Mouse (Mus musculus): Measurements from ENCODE around the gene Gm20547. TPM values are rescaled to one million over a fixed set of nuclear protein-coding genes. Genes with fewer than 3 reads are reported as not detected.
A peak's percentile ranks its signal among the peaks of the same experiment; 100 is the strongest.

The Gm20547 gene
- total and polyA plus RNA-seq, 3 experiments, result 0.03 TPM; not detected in 2

GRCm38 (mm10) chr17:34913930-34914665 lies 32.3 kb upstream of the Gm20547 start, which contains the start of gene Slc44a4:
TSS of gene Slc44a4 (plus strand) at chr17:34914466.
- Histone ChIP-seq H3K27ac (ENCODE audit: control insufficient read depth, low read depth, low read length) (no peak within 1 kb of the TSS), H3K27me3 (ENCODE audit: control insufficient read depth in 1 of 2, insufficient read depth in 2 of 2, low read length in 2 of 2) (no peaks in the 10 kb centered on the region), H3K9me3 (replicated peaks; ENCODE audit: insufficient read depth, low read length) (no peaks in the 10 kb centered on the region), H3K79me2 (ENCODE audit: control insufficient read depth, insufficient read depth, low read length, poor library complexity) (no peaks in the 10 kb centered on the region), H3K9ac (ENCODE audit: control insufficient read depth, low read depth, low read length, poor library complexity, severe bottlenecking) (no peak within 1 kb of the TSS), H3K4me1 (ENCODE audit: control insufficient read depth in 1 of 2, insufficient read depth in 2 of 2, low read length in 2 of 2) (peaks cover 0 to 14% of the 10 kb centered on the region in 2 experiments; a peak in 2 of 4 replicates), H3K36me3 (ENCODE audit: control insufficient read depth in 1 of 2, insufficient read depth in 2 of 2, low read length in 2 of 2) (peaks cover 0 to 1% of the 10 kb centered on the region in 2 experiments; a peak in 2 of 4 replicates), H3K4me3 (ENCODE audit: control insufficient read depth in 1 of 2, insufficient read depth in 1 of 2, low read depth in 2 of 2, low read length in 2 of 2) (no peak within 1 kb of the TSS)
- no peak for DNase-seq (ENCODE audit: low read depth, low spot score)
- TF ChIP-seq MEF2A (IDR thresholded peaks at IDR 0.05; ENCODE audit: extremely low read depth, insufficient replicate concordance, low read depth, low read length, poor library complexity, severe bottlenecking) (no peak), POLR2A (IDR thresholded peaks at IDR 0.05; ENCODE audit: control insufficient read depth in 1 of 2, insufficient read depth in 1 of 2, low read depth in 1 of 2, low read length in 2 of 2, poor library complexity in 1 of 2) (0 out of 4 replicates have a peak, but pooled peaks of 1 of the 2 experiments have one; percentile 13)

GRCm38 (mm10) chr17:34911945-34912351 lies 30.1 kb upstream of the Gm20547 start:
- H3K27me3 ChIP-seq (ENCODE audit: control insufficient read depth in 1 of 2, insufficient read depth in 2 of 2, low read length in 2 of 2), result no peaks in the 10 kb centered on the region
- no peaks in the 10 kb centered on the region for H3K4me1 ChIP-seq (ENCODE audit: control insufficient read depth in 1 of 2, insufficient read depth in 2 of 2, low read length in 2 of 2)
- peak; percentile 73 for DNase-seq (ENCODE audit: low read depth, low spot score)
- H3K9me3 ChIP-seq (replicated peaks; ENCODE audit: insufficient read depth, low read length), result no peaks in the 10 kb centered on the region
- peaks cover 0 to 4% of the 10 kb centered on the region in 2 experiments; a peak in 2 of 4 replicates for H3K36me3 ChIP-seq (ENCODE audit: control insufficient read depth in 1 of 2, insufficient read depth in 2 of 2, low read length in 2 of 2)
- H3K9ac ChIP-seq (ENCODE audit: control insufficient read depth, low read depth, low read length, poor library complexity, severe bottlenecking), result no peak overlapping the region
- TF ChIP-seq GATA1 (IDR thresholded peaks at IDR 0.05; ENCODE audit: low read depth, low read length) (no peak), TAL1 (IDR thresholded peaks at IDR 0.05; ENCODE audit: low read length) (no peak), RAD21 (IDR thresholded peaks at IDR 0.05; ENCODE audit: low read depth, low read length) (peak; percentile 59), BHLHE40 (IDR thresholded peaks at IDR 0.05; ENCODE audit: borderline replicate concordance, low read depth, low read length) (no peak), SMC3 (IDR thresholded peaks at IDR 0.05; ENCODE audit: low read depth, low read length) (peak; percentile 52), JUND (IDR thresholded peaks at IDR 0.05; ENCODE audit: low read depth, low read length) (no peak), KAT2A (conservative IDR thresholded peaks at IDR 0.05; ENCODE audit: low read depth, low read length) (no peak), ZC3H11A (IDR thresholded peaks at IDR 0.05; ENCODE audit: low read depth, low read length) (peak; percentile 47; the same call in 1 of the 2 replicates), MYC (IDR thresholded peaks at IDR 0.05; ENCODE audit: low read depth, low read length) (no peak), GABPA (IDR thresholded peaks at IDR 0.05; ENCODE audit: low read depth, low read length) (no peak), USF1 (IDR thresholded peaks at IDR 0.05; ENCODE audit: low read depth, low read length) (no peak), TCF12 (IDR thresholded peaks at IDR 0.05; ENCODE audit: low read depth, low read length) (no peak), MAZ (IDR thresholded peaks at IDR 0.05; ENCODE audit: low read depth, low read length) (no peak), POLR2AphosphoS5 (IDR thresholded peaks at IDR 0.05; ENCODE audit: borderline replicate concordance, low read depth, low read length) (no peak), CTCF (IDR thresholded peaks at IDR 0.05 in 2 of 3, conservative IDR thresholded peaks at IDR 0.05 in 1 of 3; ENCODE audit: control insufficient read depth in 1 of 3, insufficient read depth in 1 of 3, low read depth in 2 of 3, low read length in 3 of 3, poor library complexity in 1 of 3, severe bottlenecking in 1 of 3) (peak; percentile 85 to 98 (median 87))
- H3K4me3 ChIP-seq (ENCODE audit: control insufficient read depth in 1 of 2, insufficient read depth in 1 of 2, low read depth in 2 of 2, low read length in 2 of 2), result no peak overlapping the region
- H3K27ac ChIP-seq (ENCODE audit: control insufficient read depth, low read depth, low read length), result no peak overlapping the region
- H3K79me2 ChIP-seq (ENCODE audit: control insufficient read depth, insufficient read depth, low read length, poor library complexity), result no peaks in the 10 kb centered on the region

Measured in MEL (cell line).